Mouse (Mus musculus) Patski (cell line): ENCODE results near the gene Rubcnl. TPM values are rescaled to one million over a fixed set of nuclear protein-coding genes. Genes with fewer than 3 reads are reported as not detected.

Experiments
- ATAC-seq: fragments of 100-300 bp; one replicate; pipeline ENCODE4 v1.8.0; 2021
- CTCF ChIA-PET: fragments of 350-600 bp; sonication (Branson Sonifier 250); formaldehyde crosslinking; loops from one replicate; lab custom pipeline; 2022; ENCODE audit warnings: inconsistent platforms; lab: Charles Lee
- POLR2A ChIA-PET: fragments of 350-600 bp; sonication (Branson Sonifier 250); formaldehyde crosslinking; loops from one replicate; lab custom pipeline; 2022; ENCODE audit warnings: antibody characterized with exemption, inconsistent platforms; lab: Charles Lee
- DNase-seq: peaks from one replicate; pipeline ENCODE4 v3.0.0-alpha.2; 2011; ENCODE audit warnings: low read depth, low spot score
- H3K27me3 ChIP-seq: fragments of 371-371 bp; one replicate; pipeline ENCODE4 v1.5.1; 2021
- CTCF ChIP-seq: fragments of 100-300 bp; IDR thresholded peaks from one replicate; pipeline ENCODE4 v1.5.1; 2021
- in situ Hi-C: fragments of 300-500 bp; cut with MboI; formaldehyde crosslinking; loops from 3 replicates; pipeline ENCODE4 v1.11.1; 2018; ENCODE audit warnings: low pct_unique_long_range_greater_than_20kb, mixed read lengths
- polyA plus RNA-seq: library from polyadenylated mRNA; unstranded; gene quantifications from one replicate; pipeline ENCODE4 v1.2.3, GENCODE M21; 2021

Rubcnl gene
- 0.59 TPM for polyA plus RNA-seq

DNA sequence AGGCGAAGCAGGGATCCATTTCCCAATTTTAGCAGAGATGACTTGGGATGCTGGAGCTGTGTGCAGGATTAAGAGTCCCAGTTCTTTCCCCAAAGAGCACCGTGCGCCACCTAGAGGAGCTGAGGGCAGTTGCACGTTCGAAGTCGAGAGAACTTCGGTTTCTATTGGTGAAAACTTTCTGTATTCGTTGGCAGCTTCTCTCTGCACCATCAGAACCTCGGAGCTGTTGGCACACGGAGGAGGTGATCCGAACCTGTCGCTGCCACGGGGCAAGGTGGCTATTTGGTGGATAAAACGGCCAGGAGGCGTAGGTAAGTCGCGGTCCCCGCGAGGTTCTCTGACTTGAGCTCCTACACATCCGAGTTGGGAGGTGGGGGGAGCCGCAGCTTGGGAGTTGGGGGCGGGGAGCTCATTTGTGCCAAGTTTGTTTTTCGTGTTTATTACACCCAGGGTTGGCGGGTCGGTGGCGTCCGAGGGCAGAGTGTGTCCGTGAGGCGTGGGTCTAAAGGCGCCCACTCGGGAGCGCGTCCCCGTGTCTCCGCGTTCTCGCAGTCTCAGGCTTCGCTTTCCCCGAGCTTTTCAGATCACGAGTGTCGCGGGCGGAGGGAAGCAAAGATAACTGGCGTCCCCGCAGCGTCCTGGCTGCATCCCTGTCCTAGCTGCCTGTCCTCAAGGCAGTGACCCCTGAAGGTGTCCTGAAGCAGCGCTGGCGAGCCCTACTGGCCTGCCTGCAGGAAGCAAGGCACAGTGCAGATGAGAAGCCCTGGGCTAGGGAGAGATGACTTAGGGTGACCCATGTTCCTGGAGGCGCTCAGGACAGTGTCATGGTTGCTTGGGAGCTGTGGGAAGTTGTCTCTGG lies at the start of gene Rubcnl:
Gene Rubcnl (plus strand): TSS at position 172 of the 859 bp plus-strand sequence.
- ChIA-PET CTCF (interaction anchor here (0.8 to 2.5 kb wide), 7 partner anchors 10 to 244 kb away, joined by 3 to 23 read pairs (median 4); no protein-coding TSS in a partner anchor), POLR2A (no interaction called here)
- peak; percentile 80 for TF ChIP-seq CTCF
- DNase-seq, result no peak
- ATAC-seq, result peak; percentile 86
- H3K27me3 ChIP-seq, result no peaks in the 10 kb centered on the region
- in situ Hi-C loops, result no loop called here

DNA sequence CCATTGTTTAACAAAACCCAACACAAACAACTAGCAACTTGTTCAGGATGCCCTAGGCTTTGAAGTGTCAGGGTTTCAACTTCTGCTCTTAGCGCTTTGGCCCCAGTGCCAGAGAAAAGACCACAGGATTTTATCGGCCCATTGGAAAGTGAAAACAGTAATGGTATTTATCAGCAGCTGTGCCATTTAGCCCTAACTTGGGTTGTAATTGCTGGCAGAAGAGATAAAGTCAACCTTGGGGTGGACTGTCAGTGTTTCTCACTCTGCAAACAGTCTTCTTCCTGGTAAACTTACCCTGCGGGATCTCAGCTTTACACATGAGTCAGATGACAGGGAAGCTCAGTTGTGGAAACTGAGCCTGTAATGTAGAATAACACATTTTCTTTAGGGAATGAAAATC lies 43.6 kb upstream of the Rubcnl start:
- CTCF ChIA-PET, result interaction anchor here (1.1 to 2.6 kb wide), 4 partner anchors 18 to 221 kb away, joined by 3 to 5 read pairs (median 4); no protein-coding TSS in a partner anchor
- DNase-seq (no peak), ATAC-seq (no peak)
- H3K27me3 ChIP-seq, result no peaks in the 10 kb centered on the region
- POLR2A ChIA-PET, result interaction anchor here (0.6 kb wide), 1 partner anchor 859 kb away, joined by 3 read pairs; no protein-coding TSS in a partner anchor
- no peak for TF ChIP-seq CTCF
- in situ Hi-C loops, result no loop called here

DNA sequence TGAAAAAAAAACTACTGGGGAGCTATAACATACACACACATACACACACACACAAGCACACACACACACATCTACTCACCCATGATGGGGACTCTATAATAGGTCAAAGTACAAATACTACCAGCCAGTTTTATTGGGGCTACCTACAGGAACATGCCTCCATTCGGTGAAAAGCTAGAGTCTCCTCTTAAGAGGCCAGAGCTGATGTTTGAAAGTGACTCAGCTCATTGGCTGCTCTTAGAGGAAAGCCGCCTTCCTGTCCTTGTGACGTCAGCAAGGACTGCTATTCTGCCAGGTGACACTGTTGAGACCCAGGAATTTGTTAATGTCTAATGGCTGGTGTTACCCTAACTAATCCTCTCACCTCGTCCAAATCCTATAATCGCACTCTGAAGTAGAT lies 43.1 kb upstream of the Rubcnl start:
- in situ Hi-C loops, result no loop called here
- no peak for DNase-seq
- no peak for ATAC-seq
- ChIA-PET POLR2A (interaction anchor here (0.6 kb wide), 1 partner anchor 859 kb away, joined by 3 read pairs; no protein-coding TSS in a partner anchor), CTCF (interaction anchor here (1.1 to 2.6 kb wide), 4 partner anchors 18 to 221 kb away, joined by 3 to 5 read pairs (median 4); no protein-coding TSS in a partner anchor)
- no peak for TF ChIP-seq CTCF
- no peaks in the 10 kb centered on the region for H3K27me3 ChIP-seq

DNA sequence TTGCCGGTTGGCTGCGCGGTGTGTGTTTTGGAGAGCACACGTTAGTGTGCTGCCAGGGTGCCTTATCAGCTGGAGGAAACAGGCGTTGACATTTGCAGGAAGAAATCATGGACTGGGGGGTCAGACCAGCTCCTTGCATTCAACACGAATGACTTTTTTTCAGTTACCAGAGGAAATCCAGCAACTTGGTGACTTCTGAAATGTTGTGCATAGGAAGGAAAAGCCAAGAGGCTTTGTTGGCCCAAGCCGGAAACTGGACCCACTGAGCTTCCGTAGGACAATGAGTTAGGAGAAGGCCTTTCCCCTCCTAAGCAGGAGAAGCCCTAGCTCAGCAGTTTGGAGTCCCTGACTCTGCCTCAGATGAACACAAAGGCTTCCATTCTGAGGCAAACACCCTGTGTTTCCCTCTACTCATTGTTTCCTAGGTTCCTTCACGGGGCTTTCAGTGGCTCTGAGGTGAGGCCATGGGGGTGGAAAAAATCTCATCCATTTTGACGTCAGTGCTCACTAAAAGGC lies 41.6 kb upstream of the Rubcnl start:
- ChIA-PET POLR2A (no interaction called here), CTCF (interaction anchor here (1.1 kb wide), 1 partner anchor 9 kb away, joined by 3 read pairs; no protein-coding TSS in a partner anchor)
- no peaks in the 10 kb centered on the region for H3K27me3 ChIP-seq
- TF ChIP-seq CTCF, result no peak
- in situ Hi-C loops, result no loop called here
- ATAC-seq, result no peak
- DNase-seq, result no peak

DNA sequence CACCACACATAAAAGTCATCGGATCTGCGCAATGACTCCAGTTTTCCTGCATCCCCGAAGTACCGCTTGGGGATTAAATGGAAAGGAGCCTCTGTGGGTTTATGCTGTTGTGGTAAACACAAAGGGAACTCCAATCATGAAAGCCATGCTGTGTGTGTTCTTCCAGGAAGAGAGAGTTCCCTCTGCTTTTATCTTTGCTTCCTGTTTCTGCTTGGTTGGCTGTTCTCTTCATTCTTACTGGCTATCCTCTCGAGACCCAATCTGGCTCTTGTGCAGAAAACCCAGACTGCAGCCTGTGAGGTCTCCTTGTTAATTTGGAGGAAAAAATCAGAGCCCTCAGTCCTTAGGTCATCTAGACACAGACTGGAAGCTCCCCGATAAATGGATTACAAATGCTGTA lies 38.9 kb upstream of the Rubcnl start:
- ATAC-seq (no peak), DNase-seq (no peak)
- in situ Hi-C loops, result no loop called here
- ChIA-PET POLR2A (interaction anchor here (0.7 kb wide), 1 partner anchor 929 kb away, joined by 6 read pairs; no protein-coding TSS in a partner anchor), CTCF (interaction anchor here (1.3 kb wide), 1 partner anchor 212 kb away, joined by 3 read pairs; no protein-coding TSS in a partner anchor)
- TF ChIP-seq CTCF, result no peak
- H3K27me3 ChIP-seq, result no peaks in the 10 kb centered on the region

DNA sequence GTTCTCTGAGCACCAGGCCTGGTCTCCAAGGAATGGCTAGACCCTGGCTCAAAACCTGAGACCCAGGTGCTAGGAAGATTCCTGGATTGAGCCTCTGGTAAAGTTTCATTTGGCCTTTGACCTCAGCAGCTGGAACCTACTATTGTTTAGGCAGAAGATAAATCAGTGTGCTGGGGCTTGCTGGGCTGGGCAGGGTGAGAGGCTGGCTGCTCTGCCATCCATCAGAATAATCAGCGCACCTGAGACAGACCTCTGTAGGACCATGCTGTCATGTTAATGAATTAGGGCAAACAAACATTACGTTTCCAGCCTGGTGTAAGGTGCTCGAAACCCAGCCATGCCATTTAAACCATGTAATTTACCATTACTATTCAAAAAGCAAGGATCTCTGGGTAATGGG lies 34.8 kb upstream of the Rubcnl start:
- TF ChIP-seq CTCF, result no peak
- POLR2A ChIA-PET, result no interaction called here
- DNase-seq, result no peak
- CTCF ChIA-PET, result interaction anchor here (1.2 kb wide), 1 partner anchor 10 kb away, joined by 4 read pairs; no protein-coding TSS in a partner anchor
- H3K27me3 ChIP-seq, result no peaks in the 10 kb centered on the region
- in situ Hi-C loops, result no loop called here
- no peak for ATAC-seq

DNA sequence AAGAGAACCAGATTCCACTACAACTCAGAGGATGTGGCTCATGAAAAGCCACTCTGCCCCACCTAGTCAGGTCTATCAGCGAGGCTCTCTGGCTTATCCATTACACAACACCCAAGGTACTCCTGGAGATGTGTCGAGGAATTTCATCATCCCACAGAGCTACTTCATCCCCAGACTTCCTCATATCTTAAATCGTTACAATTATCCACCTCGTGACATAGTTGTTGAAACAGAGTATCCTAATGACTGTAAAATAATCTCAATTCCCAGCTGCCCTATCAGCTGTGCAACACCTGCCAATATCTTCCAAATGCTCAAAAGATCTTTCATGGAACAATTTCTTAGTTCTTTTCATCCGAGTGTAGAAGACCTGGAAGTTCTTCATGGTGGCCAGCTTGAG lies 32.7 kb upstream of the Rubcnl start:
- DNase-seq (no peak), ATAC-seq (no peak)
- in situ Hi-C loops, result no loop called here
- no peak for TF ChIP-seq CTCF
- H3K27me3 ChIP-seq, result no peaks in the 10 kb centered on the region
- POLR2A ChIA-PET, result no interaction called here
- CTCF ChIA-PET, result interaction anchor here (0.8 to 1.1 kb wide), 3 partner anchors 9 to 14 kb away, joined by 3 read pairs; no protein-coding TSS in a partner anchor

DNA sequence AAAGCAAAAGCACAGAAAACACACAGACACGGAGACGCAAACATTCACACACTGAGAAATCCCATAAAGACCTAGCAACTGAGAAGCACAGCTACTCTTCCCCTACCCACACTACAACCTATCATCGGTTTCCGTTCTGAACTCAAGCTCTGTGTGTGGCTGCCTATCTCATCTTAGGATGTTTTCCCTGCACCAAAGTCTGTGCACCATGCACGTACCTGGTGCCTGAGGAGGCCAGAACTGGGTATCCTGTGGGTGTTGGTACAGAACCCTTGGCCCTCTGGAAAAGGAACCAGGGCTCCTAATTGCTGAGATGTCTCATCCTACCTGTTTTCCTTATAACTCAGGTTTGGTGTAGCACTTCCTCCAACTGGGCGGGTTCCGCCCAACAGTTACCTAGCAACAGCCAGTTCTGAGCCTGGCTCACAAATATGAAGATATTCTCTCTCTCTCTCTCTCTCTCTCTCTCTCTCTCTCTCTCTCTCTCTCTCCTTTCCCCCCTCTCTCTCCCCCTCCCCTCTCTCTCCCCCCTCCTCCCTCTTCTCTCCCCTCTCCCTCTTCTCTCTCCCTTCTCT lies 30.9 kb upstream of the Rubcnl start:
- no peak for ATAC-seq
- CTCF ChIA-PET, result no interaction called here
- POLR2A ChIA-PET, result no interaction called here
- H3K27me3 ChIP-seq, result no peaks in the 10 kb centered on the region
- in situ Hi-C loops, result no loop called here
- no peak for DNase-seq
- no peak for TF ChIP-seq CTCF

DNA sequence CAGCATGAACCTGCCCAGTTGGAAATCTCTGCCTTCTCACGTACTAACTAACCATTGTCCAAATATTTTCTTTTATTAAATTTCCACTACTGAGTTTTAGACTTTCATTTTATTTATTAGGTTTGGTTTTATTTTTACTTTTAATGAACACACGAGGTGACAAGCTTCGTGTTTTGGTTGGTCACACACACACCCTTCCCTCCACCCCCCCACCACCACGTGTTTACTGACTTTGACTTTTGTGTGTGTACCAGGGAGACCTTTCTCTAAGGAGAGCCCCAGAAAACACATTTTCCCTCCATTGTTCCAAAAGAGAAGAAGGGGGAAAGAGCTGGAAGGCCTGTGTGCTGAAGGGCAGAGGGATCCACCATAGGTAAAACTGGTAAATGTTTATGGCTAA lies 30.2 kb upstream of the Rubcnl start:
- no peak for ATAC-seq
- in situ Hi-C loops, result no loop called here
- no peak for TF ChIP-seq CTCF
- H3K27me3 ChIP-seq, result no peaks in the 10 kb centered on the region
- DNase-seq, result no peak
- ChIA-PET POLR2A (no interaction called here), CTCF (no interaction called here)

DNA sequence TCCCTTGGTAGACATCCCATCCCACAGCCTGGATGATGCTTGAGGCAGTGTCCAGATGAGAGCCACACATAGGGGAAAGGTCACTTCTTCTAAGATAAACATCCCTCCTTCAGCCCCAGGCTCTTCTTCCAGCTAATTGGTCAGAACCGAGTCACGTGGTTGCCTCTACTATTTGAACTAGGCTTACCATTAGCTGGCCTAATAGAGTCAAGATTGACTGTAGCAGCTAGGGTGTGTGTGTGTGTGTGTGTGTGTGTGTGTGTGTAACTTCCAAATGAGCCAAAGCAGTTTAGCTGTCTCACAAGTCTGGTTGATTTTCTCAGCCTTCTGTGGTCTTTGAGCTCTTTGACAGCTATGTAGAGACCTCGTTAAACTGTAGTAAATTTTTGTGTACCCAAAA lies 29.3 kb upstream of the Rubcnl start:
- POLR2A ChIA-PET, result interaction anchor here (0.9 kb wide), 1 partner anchor 291 kb away, joined by 3 read pairs; no protein-coding TSS in a partner anchor
- H3K27me3 ChIP-seq, result no peaks in the 10 kb centered on the region
- CTCF ChIA-PET, result interaction anchor here (0.7 to 1.2 kb wide), 2 partner anchors 27 to 30 kb away, joined by 3 read pairs; no protein-coding TSS in a partner anchor
- DNase-seq, result no peak
- no peak for ATAC-seq
- TF ChIP-seq CTCF, result no peak
- in situ Hi-C loops, result no loop called here
